Mouse (Mus musculus) adrenal gland, postnatal 0 days (tissue): ENCODE data around the gene Colq. TPM values are rescaled to one million over a fixed set of nuclear protein-coding genes. Genes with fewer than 3 reads are reported as not detected.

ENCODE experiments used
- polyA plus RNA-seq: library from polyadenylated mRNA; unstranded; fragments of >200 nt; fragmentation: Nextera tagmentation; extraction: Ambion mirVana; gene quantifications from 2 replicates; pipeline ENCODE4 v1.2.1, GENCODE M21; 2015

The Colq gene
- polyA plus RNA-seq, result 0.19 and 0.28 TPM in 2 replicates

DNA sequence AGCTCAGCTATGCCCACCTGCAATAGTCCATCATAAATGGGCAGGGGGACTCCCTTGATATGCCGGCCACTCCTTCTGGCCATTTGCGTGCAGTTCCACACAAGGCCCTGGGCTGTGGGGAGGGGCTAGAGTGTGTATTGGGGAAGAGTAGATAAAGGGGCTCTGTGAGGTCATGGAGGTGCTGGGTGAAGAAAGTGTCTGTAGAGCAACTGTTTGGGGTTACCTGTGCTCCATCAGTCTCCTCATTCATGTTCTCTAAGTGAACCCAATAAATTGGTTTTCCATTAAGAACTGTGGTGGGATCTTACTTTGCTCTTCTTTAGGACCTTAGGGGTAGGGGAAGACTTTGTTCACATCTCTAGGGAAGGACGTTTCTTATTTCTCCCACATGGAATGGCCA, at the start of gene Colq:
Gene Colq (minus strand): TSS at position 101 of the 400 bp plus-strand sequence.

GRCm38 (mm10) chr14:31640346-31640889, 49.3 kb upstream of the Colq start, which contains the start of gene Gm49387:
Gene Gm49387 (minus strand): TSS chr14:31640878.

GRCm38 (mm10) chr14:31494975-31495455, 96.1 kb downstream of the Colq start, which contains the start of gene Mettl6:
Gene Mettl6 (minus strand): TSS chr14:31495040.

GRCm38 (mm10) chr14:31494349-31494974, 96.7 kb downstream of the Colq start, which contains the start of gene Eaf1:
Gene Eaf1 (plus strand): TSS chr14:31494399.

Other genes with a start within 250 kb of the Colq start
- gene Sh3bp5, start 155.3 kb downstream of the Colq start, polyA plus RNA-seq, result 31.4 and 55.7 TPM in 2 replicates
- 8.7 and 12.8 TPM in 2 replicates for gene Eaf1, start 96.9 kb downstream of the Colq start, polyA plus RNA-seq
- 50.2 and 56.8 TPM in 2 replicates for gene Mettl6, start 96.3 kb downstream of the Colq start, polyA plus RNA-seq
- 1.7 and 4.4 TPM in 2 replicates for gene Gm49387, start 49.5 kb upstream of the Colq start, polyA plus RNA-seq
- 44.6 and 69.2 TPM in 2 replicates for gene Btd, start 49.7 kb upstream of the Colq start, polyA plus RNA-seq
- gene Hacl1, start 49.9 kb upstream of the Colq start, polyA plus RNA-seq, result 48.8 and 87.4 TPM in 2 replicates
- gene Ankrd28, start 239.3 kb upstream of the Colq start, polyA plus RNA-seq, result 4.5 and 4.6 TPM in 2 replicates